Mouse (Mus musculus) frontal cortex, postnatal 25 days (tissue): ENCODE data around the gene Syn3.

ENCODE experiments used
- DNase-seq, 2 experiments: peaks; one replicate each; pipeline ENCODE4 v3.0.0; 2022; ENCODE audit warnings: low spot score in 2 of 2

The Syn3 gene

GRCm38 (mm10) chr10:86203915-86204314, 294.8 kb downstream of the Syn3 start:
- DNase-seq = no peak

GRCm38 (mm10) chr10:86203175-86203574, 295.5 kb downstream of the Syn3 start:
- no peak for DNase-seq

DNA sequence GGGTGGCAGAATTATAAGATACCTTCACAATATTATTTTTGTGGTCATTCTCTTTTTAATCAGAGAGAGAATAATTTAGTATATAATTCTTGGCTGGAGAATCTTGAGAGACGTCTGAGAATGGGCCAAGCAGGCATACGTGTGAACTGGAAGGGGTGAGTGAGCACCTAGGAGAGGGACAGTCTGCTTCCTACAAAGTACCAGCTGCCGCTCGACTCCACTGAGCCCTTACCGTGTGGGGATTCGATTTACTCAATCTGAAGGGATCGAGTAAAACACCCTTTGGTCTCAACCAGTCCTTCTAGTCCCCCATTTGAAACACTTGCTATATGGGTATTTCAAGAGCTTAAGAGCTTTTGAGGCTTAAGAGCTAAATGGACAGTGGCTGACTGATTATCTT, 296.9 kb downstream of the Syn3 start:
- DNase-seq = no peak

GRCm38 (mm10) chr10:86201006-86201405, 297.7 kb downstream of the Syn3 start:
- DNase-seq = no peak

GRCm38 (mm10) chr10:86196414-86197025, 302.2 kb downstream of the Syn3 start:
- DNase-seq = no peak

DNA sequence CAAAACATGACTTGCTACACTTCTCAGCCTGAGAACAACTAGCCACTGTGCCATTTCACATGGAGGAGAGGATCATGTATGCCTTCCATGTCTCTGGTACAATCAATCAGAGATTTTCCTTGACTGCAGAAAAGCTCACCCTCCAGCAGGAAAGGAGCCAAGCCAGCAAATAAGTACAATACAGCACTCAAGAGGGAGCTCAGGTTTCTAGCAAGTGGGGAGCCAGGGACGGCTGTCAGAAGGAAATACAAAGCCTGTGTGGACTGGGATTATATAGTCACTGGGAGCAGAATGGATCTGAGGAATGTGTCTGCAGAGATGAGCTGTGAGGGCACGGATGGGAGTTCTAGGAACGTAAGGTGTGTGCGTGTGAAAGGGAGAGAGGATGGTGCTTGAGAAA, 304.0 kb downstream of the Syn3 start:
- DNase-seq = no peak

- no peak for DNase-seq
These were observed 304.7 kb downstream of the Syn3 start for GRCm38 (mm10) chr10:86193863-86194434.

- no peak for DNase-seq
These were observed 310.1 kb downstream of the Syn3 start for GRCm38 (mm10) chr10:86188614-86189013.

DNA sequence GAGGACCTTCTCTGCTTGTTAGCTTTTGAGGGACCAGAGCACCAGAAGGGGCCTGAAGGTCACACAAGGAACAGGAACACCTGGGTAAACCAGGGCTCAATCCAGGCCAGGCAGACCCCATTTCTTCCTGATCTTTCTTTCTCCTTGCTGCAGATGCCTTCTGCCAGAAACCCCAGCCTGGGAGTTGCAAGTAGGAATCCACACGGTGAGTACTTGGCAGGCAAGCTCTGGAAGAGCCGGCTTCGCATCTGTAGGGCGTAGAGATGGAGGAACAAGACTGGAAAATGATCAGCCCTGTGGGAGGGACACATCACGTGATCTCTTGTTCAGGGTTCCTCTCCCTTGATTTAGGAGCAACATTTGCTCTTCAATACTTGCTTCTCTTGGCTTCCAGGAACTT, 310.8 kb downstream of the Syn3 start:
- DNase-seq = no peak

GRCm38 (mm10) chr10:86183148-86183885, 315.4 kb downstream of the Syn3 start:
- DNase-seq = no peak

GRCm38 (mm10) chr10:86182183-86182805, 316.4 kb downstream of the Syn3 start:
- no peak for DNase-seq

DNA sequence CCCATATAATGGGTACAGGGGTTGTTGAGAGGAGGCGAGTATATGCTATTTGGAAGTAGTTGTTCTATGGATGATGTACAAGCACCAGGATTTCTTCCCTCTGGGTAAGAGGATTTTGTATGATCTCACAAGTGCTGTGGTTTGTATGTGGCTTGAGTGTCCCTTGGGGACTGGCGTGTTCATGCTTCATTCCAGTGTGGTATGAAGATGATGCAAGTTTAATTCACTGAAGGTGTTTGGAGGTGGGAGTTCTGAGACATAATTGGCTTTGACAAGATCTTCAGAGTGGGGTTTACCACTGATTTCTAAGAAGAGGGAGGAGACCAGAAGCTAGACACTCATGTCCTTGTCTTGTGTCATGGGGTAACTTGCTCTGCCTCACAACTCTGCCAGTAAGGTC, 322.3 kb downstream of the Syn3 start:
- no peak for DNase-seq

DNA sequence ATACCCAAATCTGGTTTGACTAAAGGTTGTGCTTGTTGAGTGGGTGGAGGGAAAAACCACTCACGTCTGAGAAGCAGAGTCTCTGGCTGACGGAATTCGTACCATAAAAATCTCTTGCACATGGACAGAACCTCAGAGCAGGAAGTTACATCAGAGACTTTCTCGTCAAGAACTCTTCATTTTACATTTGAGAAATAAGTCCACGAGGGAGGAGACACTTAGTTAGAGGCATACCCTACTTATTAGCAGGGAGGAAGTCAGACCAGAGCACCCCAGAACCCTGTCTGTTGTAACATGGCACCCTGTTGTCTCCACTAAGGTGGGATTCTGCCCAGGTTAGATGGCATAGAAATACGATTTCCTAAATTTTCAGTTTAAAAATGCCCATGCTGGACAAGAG, 324.7 kb downstream of the Syn3 start:
- DNase-seq = no peak

DNA sequence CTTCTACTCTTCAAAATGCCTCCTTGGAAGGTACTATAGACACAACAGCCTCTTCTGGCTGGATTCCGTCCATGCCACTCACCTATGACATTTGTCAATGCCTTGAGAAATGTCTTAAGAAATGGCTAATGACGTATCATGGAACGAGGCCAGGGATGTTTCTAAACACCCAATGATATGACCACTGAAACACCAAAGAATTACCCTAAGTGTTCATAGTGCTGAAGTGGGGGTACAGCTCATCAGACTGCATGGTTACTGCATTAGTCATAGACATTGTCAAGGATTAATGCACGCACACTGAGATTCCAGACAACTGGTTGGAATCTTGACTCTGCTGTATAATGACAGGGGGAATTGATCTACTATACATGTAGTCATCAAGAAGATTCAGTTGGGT, 325.4 kb downstream of the Syn3 start:
- DNase-seq = no peak

- DNase-seq = no peak
These were observed 327.4 kb downstream of the Syn3 start for GRCm38 (mm10) chr10:86171246-86171645.

- DNase-seq = no peak
These were observed 330.6 kb downstream of the Syn3 start for GRCm38 (mm10) chr10:86168084-86168483.

DNA sequence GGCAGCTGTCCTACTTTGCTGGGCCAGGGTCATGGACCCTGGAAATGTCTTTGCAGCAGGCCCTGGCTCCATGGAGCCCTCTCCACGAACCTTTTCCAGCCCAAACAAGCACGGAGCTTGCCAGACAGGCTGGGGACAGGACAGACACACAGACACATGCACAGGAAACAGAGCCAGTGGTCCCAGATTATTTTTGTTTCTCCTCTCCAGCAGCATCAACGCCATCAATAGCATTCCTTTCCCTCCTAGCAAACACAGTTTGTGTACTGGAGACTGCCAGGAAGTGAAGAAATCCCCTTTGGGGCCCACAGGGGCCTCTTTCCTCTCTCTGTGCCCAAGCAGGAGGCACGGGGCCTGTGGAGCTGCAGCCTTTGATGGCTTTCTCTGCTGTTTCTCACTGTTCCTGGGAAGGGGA, 331.8 kb downstream of the Syn3 start:
- no peak for DNase-seq

- DNase-seq = no peak
These were observed 334.6 kb downstream of the Syn3 start for GRCm38 (mm10) chr10:86164098-86164497.

- DNase-seq = no peak
These were observed 336.9 kb downstream of the Syn3 start for GRCm38 (mm10) chr10:86161783-86162271.

DNA sequence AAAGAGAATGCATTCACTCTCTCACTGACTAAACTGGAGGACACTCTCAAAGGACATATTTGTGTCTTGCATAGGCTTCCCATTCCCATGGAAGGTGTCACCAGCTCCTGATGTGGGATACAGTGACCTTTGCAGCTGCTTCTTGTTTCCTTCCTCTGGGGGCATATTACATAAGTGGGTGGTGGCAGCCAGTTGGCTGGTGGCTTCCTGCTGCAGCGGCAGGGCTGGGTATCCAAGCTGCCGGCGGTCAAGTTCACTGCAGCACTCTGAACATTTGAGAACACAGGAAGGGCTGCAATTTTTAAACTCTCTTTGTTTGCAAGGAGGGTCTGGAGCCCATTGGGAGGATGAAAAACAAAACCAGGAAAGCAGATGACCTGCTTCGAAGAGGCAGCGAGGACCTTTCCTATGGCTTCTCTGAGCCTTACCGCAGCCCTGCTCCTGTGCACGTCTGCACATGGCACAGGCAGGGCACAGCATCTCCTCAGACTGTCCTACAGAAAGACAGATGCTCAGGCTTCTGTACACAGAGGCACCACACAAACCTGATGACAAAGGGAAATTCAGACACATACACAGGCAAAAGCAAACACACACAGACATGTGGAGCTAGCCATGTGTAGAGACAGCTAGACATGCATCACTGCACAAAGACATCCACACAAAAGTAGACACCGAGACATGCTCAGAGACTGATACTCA, 340.3 kb downstream of the Syn3 start:
- no peak for DNase-seq

DNA sequence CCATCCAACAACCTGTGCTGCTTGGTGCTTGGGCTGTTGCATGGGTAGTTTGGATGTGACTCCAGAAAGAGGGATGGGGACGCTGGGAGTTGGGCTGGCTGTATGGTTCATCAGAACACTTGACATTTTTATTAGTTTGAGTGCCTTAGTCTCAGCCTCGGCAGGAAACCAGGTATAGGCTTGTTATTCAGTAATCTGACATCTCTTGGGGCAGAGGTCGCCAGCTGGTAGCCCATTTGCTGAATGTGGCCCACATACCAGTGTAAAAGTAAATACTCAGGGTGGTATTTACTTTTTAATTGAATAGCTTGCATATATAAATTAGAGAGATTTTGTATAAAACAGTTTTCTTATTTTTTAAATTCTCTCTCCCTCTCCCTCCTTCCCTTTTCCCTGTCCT, 343.4 kb downstream of the Syn3 start:
- no peak for DNase-seq

GRCm38 (mm10) chr10:86153221-86153620, 345.5 kb downstream of the Syn3 start:
- no peak for DNase-seq
